Mouse (Mus musculus): ENCODE results near the gene Vmn1r57.
"Not testable (repeated sequence)": the region's sequence is repeated elsewhere in the genome, so short reads cannot be mapped to it uniquely, and the experiment has no call there.

Vmn1r57 gene

DNA sequence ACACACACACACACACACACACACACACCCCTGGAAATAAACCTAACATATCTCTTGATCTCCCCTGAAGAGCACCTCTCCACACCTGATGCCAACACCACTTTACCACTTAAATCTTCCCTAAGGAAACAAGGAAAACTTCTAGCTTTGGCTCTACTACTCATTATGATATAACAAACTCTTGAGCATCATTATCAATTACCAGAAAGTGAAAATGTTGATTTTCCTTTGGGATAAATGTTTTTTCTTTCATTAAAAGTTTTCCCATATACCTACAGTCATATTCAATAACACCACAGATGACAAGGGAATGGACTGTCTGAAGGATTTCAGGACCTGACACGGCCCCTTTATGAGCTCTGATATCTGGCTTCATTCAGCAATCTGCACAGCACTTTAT, at the start of gene Vmn1r57:
Vmn1r57 (plus strand) TSS at position 301 of the 400 bp plus-strand sequence.
- DNase-seq (ENCODE audit: extremely low read depth, low read depth): not testable (repeated sequence)

DNA sequence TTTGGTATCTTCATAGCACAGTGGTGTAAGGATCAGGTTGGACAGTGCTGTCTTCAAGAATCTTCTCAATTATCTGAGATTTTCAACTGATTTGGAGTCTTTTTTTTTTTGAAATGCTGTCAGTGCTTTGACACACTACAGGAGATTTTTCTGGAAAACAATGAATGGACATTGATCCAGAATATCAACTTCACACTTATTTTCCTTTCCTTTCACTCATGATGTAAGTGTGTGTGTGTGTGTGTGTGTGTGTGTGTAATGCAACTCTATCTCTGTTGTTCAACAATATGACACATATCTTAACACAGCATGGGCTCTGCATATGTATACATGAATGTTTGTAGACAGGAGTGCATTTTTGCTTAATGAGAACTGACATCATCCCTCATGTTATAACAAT, 21.6 kb upstream of the Vmn1r57 start, which contains the start of gene Vmn1r56:
Vmn1r56 (minus strand) TSS at position 101 of the 400 bp plus-strand sequence.
- DNase-seq (ENCODE audit: extremely low read depth, low read depth): not testable (repeated sequence)

DNA sequence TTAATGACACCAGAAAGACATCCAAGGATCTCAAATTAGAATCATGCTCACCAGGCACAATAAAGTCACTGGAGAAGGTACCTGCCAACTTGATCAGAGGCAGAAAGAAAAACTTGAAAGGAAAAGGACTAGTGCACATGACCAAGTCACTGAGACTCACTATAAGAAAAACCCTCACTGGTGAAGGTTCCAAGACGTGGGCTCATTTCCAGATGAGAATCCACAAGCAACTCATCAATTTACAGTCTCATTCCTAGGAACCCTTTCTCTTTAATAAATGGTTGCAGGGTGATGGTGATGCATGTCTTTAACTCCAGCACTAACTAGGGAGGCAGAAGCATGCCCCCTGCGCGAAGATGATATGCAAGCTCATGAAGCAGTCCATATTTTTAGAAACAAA, 44.8 kb downstream of the Vmn1r57 start:
- DNase-seq (ENCODE audit: extremely low read depth, low read depth): no peak

Measured in MEL-GATA-1-ER (cell line).